Mouse (Mus musculus) heart, adult 2 months (tissue): ENCODE data around the gene Tmem159. TPM values are rescaled to one million over a fixed set of nuclear protein-coding genes. Genes with fewer than 3 reads are reported as not detected.

ENCODE experiments used
- DNase-seq, 2 experiments: peaks; one replicate each; pipeline ENCODE4 v3.0.0; 2021
- H3K27ac ChIP-seq: fragments of 200-600 bp; 2 replicates; pipeline ENCODE4 v1.8.1; 2022
- H3K27me3 ChIP-seq: fragments of 200-500 bp; 2 replicates; pipeline ENCODE4 v1.6.1; 2012; ENCODE audit warnings: mild to moderate bottlenecking, low read length, inconsistent platforms, mixed read lengths; ENCODE audit not compliant: control insufficient read depth, insufficient read depth
- H3K36me3 ChIP-seq: fragments of 200-500 bp; 2 replicates; pipeline ENCODE4 v1.6.1; 2012; ENCODE audit warnings: low read length, inconsistent platforms; ENCODE audit not compliant: control insufficient read depth, insufficient read depth
- H3K4me1 ChIP-seq: fragments of 200-500 bp; 2 replicates; pipeline ENCODE4 v1.6.1; 2011; ENCODE audit warnings: low read length; ENCODE audit not compliant: control insufficient read depth, insufficient read depth
- H3K4me3 ChIP-seq: fragments of 200-600 bp; 2 replicates; pipeline ENCODE4 v1.8.1; 2022
- H3K79me2 ChIP-seq: fragments of 200-500 bp; replicated peaks from 2 replicates; pipeline ENCODE4 v1.6.1; 2012; ENCODE audit warnings: mild to moderate bottlenecking, inconsistent platforms, low read length, moderate library complexity, mixed read lengths; ENCODE audit not compliant: control insufficient read depth, insufficient read depth
- H3K9ac ChIP-seq: fragments of 200-500 bp; 2 replicates; pipeline ENCODE4 v1.6.1; 2012; ENCODE audit warnings: low read depth, mild to moderate bottlenecking, control low read depth, inconsistent platforms, low read length, mixed read lengths
- CTCF ChIP-seq: fragments of 200-600 bp; IDR thresholded peaks from 2 replicates; pipeline ENCODE4 v1.8.1; 2022; ENCODE audit warnings: antibody characterized with exemption, mild to moderate bottlenecking, moderate library complexity
- EP300 ChIP-seq: fragments of 200-500 bp; IDR thresholded peaks from 2 replicates; pipeline ENCODE4 v1.6.1; 2011; ENCODE audit warnings: low read depth, low read length, control low read depth; ENCODE audit not compliant: insufficient read depth
- POLR2A ChIP-seq: fragments of 200-500 bp; IDR thresholded peaks from 2 replicates; pipeline ENCODE4 v1.6.1; 2011; ENCODE audit warnings: mild to moderate bottlenecking, low read depth, low read length, control low read depth; ENCODE audit not compliant: insufficient read depth
- WGBS: fragments of 180-500 bp; shearing (Covaris S2); methylation state at CpG from one replicate; pipeline ENCODE4 v1.1.7; 2018; 5-methylcytosine and 5-hydroxymethylcytosine counted together
- intact Hi-C: fragments of 180-260 bp; cut with DNase I; formaldehyde crosslinking; loops from one replicate; pipeline ENCODE4 v1.15.1; 2025
- polyA plus RNA-seq: library from polyadenylated mRNA; depleted of rRNA; stranded (reverse); fragments of >200 nt; gene quantifications from 2 replicates; pipeline ENCODE4 v1.2.3, GENCODE M21; 2012
- total RNA-seq, 2 experiments: library from RNA; stranded (reverse); gene quantifications; 2 replicates each; pipeline ENCODE4 v1.2.3; 2021

The Tmem159 gene
- total and polyA plus RNA-seq, 3 experiments: 22.2 to 29.9 (median 24.1) TPM

- 65% methylated on average over 9 of the region's 9 CpGs for WGBS
- intact Hi-C loops: no loop called here
- DNase-seq: no peak
- Histone ChIP-seq H3K9ac (no peak within 1 kb of the TSS), H3K79me2 (no peaks in the 10 kb centered on the region), H3K4me1 (no peaks in the 10 kb centered on the region; the same call in 1 of the 2 replicates), H3K4me3 (no peak within 1 kb of the TSS), H3K27ac (no peak within 1 kb of the TSS), H3K36me3 (no peaks in the 10 kb centered on the region; the same call in 1 of the 2 replicates), H3K27me3 (no peaks in the 10 kb centered on the region)
- TF ChIP-seq POLR2A: no peak
- TF ChIP-seq CTCF: no peak
- TF ChIP-seq EP300: no peak
These were observed 43.0 kb downstream of the Tmem159 start, which contains the start of gene Zp2 for GRCm38 (mm10) chr7:120145191-120145590. Gene Zp2, minus strand, starts transcription at chr7:120145291.

GRCm38 (mm10) chr7:120150257-120150656, 48.1 kb downstream of the Tmem159 start:
- no peak for DNase-seq
- TF ChIP-seq CTCF: no peak
- TF ChIP-seq EP300: no peak
- no peak for TF ChIP-seq POLR2A
- H3K4me1 ChIP-seq: no peaks in the 10 kb centered on the region; the same call in 1 of the 2 replicates
- H3K4me3 ChIP-seq: no peak overlapping the region
- WGBS: 52% methylated on average over 3 of the region's 3 CpGs
- no peak overlapping the region for H3K9ac ChIP-seq
- H3K36me3 ChIP-seq: no peaks in the 10 kb centered on the region
- no peaks in the 10 kb centered on the region for H3K79me2 ChIP-seq
- no peak overlapping the region for H3K27ac ChIP-seq
- intact Hi-C loops: no loop called here
- H3K27me3 ChIP-seq: no peaks in the 10 kb centered on the region

GRCm38 (mm10) chr7:120150898-120151297, 48.7 kb downstream of the Tmem159 start:
- no peak for DNase-seq
- H3K36me3 ChIP-seq: no peaks in the 10 kb centered on the region
- no peak overlapping the region for H3K4me3 ChIP-seq
- no peak overlapping the region for H3K9ac ChIP-seq
- TF ChIP-seq EP300 (no peak), CTCF (no peak), POLR2A (no peak)
- H3K27me3 ChIP-seq: no peaks in the 10 kb centered on the region
- intact Hi-C loops: no loop called here
- no peaks in the 10 kb centered on the region; the same call in 1 of the 2 replicates for H3K4me1 ChIP-seq
- 92% methylated on average over 2 of the region's 2 CpGs for WGBS
- H3K79me2 ChIP-seq: no peaks in the 10 kb centered on the region
- H3K27ac ChIP-seq: no peak overlapping the region

- 30% methylated on average over 2 of the region's 2 CpGs for WGBS
- Histone ChIP-seq H3K9ac (no peak overlapping the region), H3K79me2 (no peaks in the 10 kb centered on the region), H3K4me3 (no peak overlapping the region), H3K27me3 (no peaks in the 10 kb centered on the region), H3K36me3 (no peaks in the 10 kb centered on the region), H3K27ac (no peak overlapping the region), H3K4me1 (no peaks in the 10 kb centered on the region)
- TF ChIP-seq POLR2A: no peak
- TF ChIP-seq CTCF: no peak
- no peak for TF ChIP-seq EP300
- intact Hi-C loops: no loop called here
- DNase-seq: no peak
These were observed 54.8 kb downstream of the Tmem159 start for GRCm38 (mm10) chr7:120156841-120157409.

- H3K27me3 ChIP-seq: no peaks in the 10 kb centered on the region
- TF ChIP-seq CTCF (no peak), POLR2A (no peak), EP300 (no peak)
- H3K4me3 ChIP-seq: no peak overlapping the region
- H3K27ac ChIP-seq: no peak overlapping the region
- WGBS: 47% methylated on average over 5 of the region's 5 CpGs
- H3K4me1 ChIP-seq: no peaks in the 10 kb centered on the region
- DNase-seq: no peak
- H3K9ac ChIP-seq: no peak overlapping the region
- no peaks in the 10 kb centered on the region for H3K36me3 ChIP-seq
- H3K79me2 ChIP-seq: no peaks in the 10 kb centered on the region
- intact Hi-C loops: no loop called here
These were observed 55.5 kb downstream of the Tmem159 start for GRCm38 (mm10) chr7:120157575-120158061.

GRCm38 (mm10) chr7:120158121-120158613, 56.0 kb downstream of the Tmem159 start:
- TF ChIP-seq CTCF (no peak), POLR2A (no peak)
- Histone ChIP-seq H3K36me3 (no peaks in the 10 kb centered on the region), H3K27ac (no peak overlapping the region), H3K79me2 (no peaks in the 10 kb centered on the region), H3K27me3 (no peaks in the 10 kb centered on the region), H3K9ac (no peak overlapping the region), H3K4me1 (no peaks in the 10 kb centered on the region), H3K4me3 (no peak overlapping the region)
- 53% methylated on average over 4 of the region's 4 CpGs for WGBS
- intact Hi-C loops: no loop called here
- DNase-seq: no peak
